Mouse (Mus musculus): ENCODE measurements around the gene Hid1.

DNA sequence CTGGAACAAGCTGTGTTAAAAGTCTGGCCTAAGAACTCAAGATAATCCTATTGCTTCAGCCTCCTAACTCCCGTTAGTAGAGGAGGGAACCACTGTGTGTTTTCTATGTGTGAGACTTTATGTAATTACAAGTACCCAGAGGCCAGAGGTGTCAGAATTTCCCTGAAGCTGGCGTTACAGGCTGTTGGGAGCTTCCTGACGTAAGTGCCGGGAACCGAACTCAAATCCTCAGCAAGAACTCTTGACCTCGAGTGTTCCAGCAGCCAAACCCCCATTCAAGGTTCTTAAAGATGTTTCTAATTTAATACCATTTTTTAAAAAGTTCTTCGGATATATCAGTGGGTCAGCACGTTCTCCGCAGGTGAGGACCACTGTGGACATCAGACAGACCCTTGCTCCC lies 13.7 kb upstream of the Hid1 start:
- TF ChIP-seq GATA1 (IDR thresholded peaks at IDR 0.05; ENCODE audit: borderline replicate concordance, low read length) (no peak), FLI1 (IDR thresholded peaks at IDR 0.05; ENCODE audit: low read length) (no peak)

Measured in megakaryocyte, embryonic 14.5 days (primary cell).